Mouse (Mus musculus) heart, adult 2 months (tissue): ENCODE results near the gene Eps8l2.

ENCODE experiments used
- CTCF ChIP-seq: fragments of 200-600 bp; IDR thresholded peaks from 2 replicates; pipeline ENCODE4 v1.8.1; 2022; ENCODE audit warnings: antibody characterized with exemption, mild to moderate bottlenecking, moderate library complexity
- EP300 ChIP-seq: fragments of 200-500 bp; IDR thresholded peaks from 2 replicates; pipeline ENCODE4 v1.6.1; 2011; ENCODE audit warnings: low read depth, low read length, control low read depth; ENCODE audit not compliant: insufficient read depth
- POLR2A ChIP-seq: fragments of 200-500 bp; IDR thresholded peaks from 2 replicates; pipeline ENCODE4 v1.6.1; 2011; ENCODE audit warnings: mild to moderate bottlenecking, low read depth, low read length, control low read depth; ENCODE audit not compliant: insufficient read depth

- TF ChIP-seq POLR2A (no peak), CTCF (no peak), EP300 (no peak)
Measured at GRCm38 (mm10) chr7:141315076-141315475, 23.6 kb upstream of the Eps8l2 start.
